Mouse (Mus musculus): ENCODE results near the gene F8a.
"Not testable (repeated sequence)": the region's sequence is repeated elsewhere in the genome, so short reads cannot be mapped to it uniquely, and the experiment has no call there.

Gene F8a

GRCm38 (mm10) chrX:73227914-73228605 is at the start of gene F8a:
Gene F8a, plus strand, starts transcription at chrX:73228291.
- ATAC-seq (ENCODE audit: insufficient number of reproducible peaks, low FRiP score, low TSS enrichment) = peak; percentile 95

- not testable (repeated sequence) for ATAC-seq (ENCODE audit: insufficient number of reproducible peaks, low FRiP score, low TSS enrichment)
Observed at GRCm38 (mm10) chrX:73191934-73192333, 36.2 kb upstream of the F8a start, which contains the start of gene Xlr3b. Gene Xlr3b, plus strand, starts transcription at chrX:73192207.

GRCm38 (mm10) chrX:73213819-73214564 is 14.1 kb upstream of the F8a start, which contains the start of gene Xlr4b:
Gene Xlr4b, plus strand, starts transcription at chrX:73214333.
- not testable (repeated sequence) for ATAC-seq (ENCODE audit: insufficient number of reproducible peaks, low FRiP score, low TSS enrichment)

GRCm38 (mm10) chrX:73225365-73225764 is 2.7 kb upstream of the F8a start:
- no peak for ATAC-seq (ENCODE audit: insufficient number of reproducible peaks, low FRiP score, low TSS enrichment)

- peak; percentile 64; the same call in 1 of the 2 replicates for ATAC-seq (ENCODE audit: insufficient number of reproducible peaks, low FRiP score, low TSS enrichment)
Observed at GRCm38 (mm10) chrX:73228606-73229214, 619 bp downstream of the F8a start.

- no peak for ATAC-seq (ENCODE audit: insufficient number of reproducible peaks, low FRiP score, low TSS enrichment)
Observed at GRCm38 (mm10) chrX:73229288-73229687, 1.2 kb downstream of the F8a start.

GRCm38 (mm10) chrX:73242821-73243325 is 14.8 kb downstream of the F8a start, which contains the start of gene Xlr4c:
Gene Xlr4c, minus strand, starts transcription at chrX:73243130.
- ATAC-seq (ENCODE audit: insufficient number of reproducible peaks, low FRiP score, low TSS enrichment) = not testable (repeated sequence)

GRCm38 (mm10) chrX:73262428-73262827 is 34.3 kb downstream of the F8a start:
- ATAC-seq (ENCODE audit: insufficient number of reproducible peaks, low FRiP score, low TSS enrichment) = not testable (repeated sequence)

- ATAC-seq (ENCODE audit: insufficient number of reproducible peaks, low FRiP score, low TSS enrichment) = not testable (repeated sequence)
Observed at GRCm38 (mm10) chrX:73265270-73265669, 37.2 kb downstream of the F8a start, which contains the start of gene Xlr3c. Gene Xlr3c, minus strand, starts transcription at chrX:73265390.

All from cerebellum, adult (tissue).